Mouse (Mus musculus): Measurements from ENCODE around the gene Slc2a8. TPM values are rescaled to one million over a fixed set of nuclear protein-coding genes. Genes with fewer than 3 reads are reported as not detected.
"Not testable (repeated sequence)": the region's sequence is repeated elsewhere in the genome, so short reads cannot be mapped to it uniquely, and the experiment has no call there.

Slc2a8 gene
- total RNA-seq (2022): 10 to 100 TPM; 15.2 to 20.2 (median 17.1) TPM

DNA sequence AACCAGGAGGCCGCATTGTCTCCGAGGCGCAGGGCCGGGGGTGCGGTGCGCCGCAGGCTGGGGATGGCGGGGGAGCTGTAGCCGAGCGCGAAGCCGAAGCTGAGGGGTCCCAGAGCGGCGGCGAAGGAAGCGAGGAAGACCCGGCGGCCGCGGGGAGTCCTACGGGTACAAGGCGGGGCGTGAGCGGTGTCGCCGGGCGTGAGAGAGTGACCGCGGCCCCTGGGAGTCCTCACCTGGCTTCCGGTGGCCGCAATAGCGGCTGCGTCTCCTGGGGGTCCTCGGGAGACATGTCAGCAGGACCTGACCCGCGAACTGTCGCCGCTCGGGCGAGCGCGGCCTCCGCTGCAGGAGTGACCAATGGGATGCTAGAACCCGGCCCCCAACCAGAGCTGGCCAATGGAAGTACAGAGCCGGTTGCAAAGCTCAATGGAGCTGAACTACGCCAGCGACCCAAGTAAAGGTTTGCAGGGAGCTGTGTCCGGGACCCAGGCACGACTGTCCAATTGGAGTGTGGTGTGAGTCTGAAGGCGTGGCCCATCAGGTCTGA lies at the start of gene Slc2a8:
Gene Slc2a8 (minus strand): TSS at position 359 of the 547 bp plus-strand sequence.
- peak; percentile 94 for DNase-seq (ENCODE audit: low spot score)

DNA sequence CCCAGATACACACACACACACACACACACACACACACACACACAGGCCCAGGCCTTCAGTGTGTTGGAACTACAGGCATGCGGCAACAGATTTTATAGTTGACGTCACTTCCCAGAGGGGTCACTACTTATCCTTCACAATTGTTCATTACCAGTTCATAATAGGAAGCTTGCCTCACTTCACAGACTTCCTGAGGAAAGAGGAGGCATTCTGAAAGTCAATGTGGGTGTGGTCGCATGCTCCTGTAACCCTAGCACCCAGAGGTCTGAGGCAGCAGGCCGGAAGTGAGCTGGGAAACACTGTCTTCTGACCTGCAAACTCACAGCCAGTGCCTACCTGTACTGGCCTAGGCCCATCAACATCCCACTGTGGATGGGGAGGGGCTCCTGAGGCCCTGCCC lies 43.2 kb upstream of the Slc2a8 start:
- DNase-seq (ENCODE audit: low spot score): no peak

DNA sequence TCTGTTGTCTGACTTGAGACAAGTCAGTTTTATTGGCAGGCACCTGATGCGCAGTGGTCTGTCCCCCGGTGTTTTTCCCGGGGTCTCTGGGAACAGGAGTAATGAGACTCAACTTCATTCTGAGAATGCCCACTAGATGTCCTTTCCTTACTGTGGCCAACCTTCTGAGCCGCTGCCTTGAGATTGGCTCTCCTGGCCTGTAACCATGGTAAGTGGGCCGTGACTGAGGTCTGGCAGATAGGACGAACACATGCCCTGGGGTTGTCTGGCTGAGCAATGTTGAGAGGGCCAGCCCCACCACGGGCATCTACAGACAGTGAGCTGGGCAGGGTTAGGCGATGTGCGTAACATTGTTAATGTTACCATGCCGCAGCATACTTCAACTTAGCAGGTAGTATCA lies 42.7 kb upstream of the Slc2a8 start:
- DNase-seq (ENCODE audit: low spot score): no peak

- DNase-seq (ENCODE audit: low spot score): no peak
Observed at GRCm38 (mm10) chr2:33022846-33023245, 41.0 kb upstream of the Slc2a8 start.

- DNase-seq (ENCODE audit: low spot score): peak; percentile 19
Observed at GRCm38 (mm10) chr2:33018026-33018425, 36.1 kb upstream of the Slc2a8 start.

- DNase-seq (ENCODE audit: low spot score): no peak
Observed at GRCm38 (mm10) chr2:33017191-33017590, 35.3 kb upstream of the Slc2a8 start.

GRCm38 (mm10) chr2:33014877-33015276 lies 33.0 kb upstream of the Slc2a8 start:
- DNase-seq (ENCODE audit: low spot score): no peak

DNA sequence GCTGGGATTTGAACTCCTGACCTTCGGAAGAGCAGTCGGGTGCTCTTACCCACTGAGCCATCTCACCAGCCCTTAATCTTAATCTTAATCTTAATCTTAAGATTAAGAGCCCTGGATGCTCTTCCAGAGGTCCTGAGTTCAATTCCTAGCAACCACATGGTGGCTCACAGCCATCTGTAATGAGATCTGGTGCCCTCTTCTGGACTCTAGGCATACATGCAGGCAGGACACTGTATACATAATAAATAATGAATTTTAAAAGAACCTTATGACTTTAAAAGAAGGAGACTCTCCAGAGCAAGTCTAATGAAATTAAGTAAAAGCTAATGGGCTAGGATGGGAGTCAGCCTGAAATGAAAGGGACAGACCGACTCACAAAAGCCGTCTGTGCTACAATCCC lies 27.2 kb upstream of the Slc2a8 start:
- not testable (repeated sequence) for DNase-seq (ENCODE audit: low spot score)

- no peak for DNase-seq (ENCODE audit: low spot score)
Observed at GRCm38 (mm10) chr2:33005041-33005440, 23.2 kb upstream of the Slc2a8 start.

DNA sequence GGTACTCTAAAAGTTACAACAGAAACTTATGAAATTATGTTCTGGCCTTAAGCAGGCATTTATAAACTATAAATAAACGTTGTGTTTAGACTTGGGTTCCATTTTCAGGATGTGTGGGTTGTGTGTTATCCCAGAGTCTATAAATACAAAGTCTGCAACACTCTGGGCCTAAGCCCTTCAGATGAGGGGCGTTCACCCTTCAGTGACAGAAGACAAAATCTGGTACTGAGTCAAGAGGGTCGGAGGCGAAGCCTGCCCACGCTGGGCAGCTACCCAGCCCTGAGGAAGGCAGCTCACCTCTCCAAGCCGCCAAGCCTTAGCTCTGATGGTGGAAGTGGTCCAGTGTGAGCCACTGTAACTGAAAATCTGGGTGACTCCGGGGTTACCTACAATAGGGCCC lies 20.3 kb upstream of the Slc2a8 start:
- no peak for DNase-seq (ENCODE audit: low spot score)

GRCm38 (mm10) chr2:32999752-33000151 lies 17.9 kb upstream of the Slc2a8 start:
- DNase-seq (ENCODE audit: low spot score): no peak

DNA sequence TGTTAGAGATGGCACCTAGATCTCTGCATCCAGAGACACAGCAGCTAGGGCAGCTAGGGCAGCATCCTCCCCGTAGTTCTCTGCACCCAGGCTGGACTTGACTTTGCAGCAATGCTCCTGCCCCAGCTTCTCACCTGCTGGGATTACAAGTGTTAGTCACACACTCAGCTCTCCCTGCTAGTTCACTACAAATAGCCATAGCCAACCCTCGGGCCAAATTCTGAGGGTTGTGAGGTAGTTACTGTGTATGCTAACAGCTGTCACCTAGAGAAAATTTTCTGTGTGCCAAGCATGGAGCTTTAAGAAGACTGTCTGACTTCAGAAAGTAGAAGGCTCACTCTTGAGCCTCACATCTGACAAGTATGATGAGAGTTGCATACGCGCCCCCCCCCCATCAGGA lies 15.9 kb upstream of the Slc2a8 start:
- DNase-seq (ENCODE audit: low spot score): no peak

- DNase-seq (ENCODE audit: low spot score): no peak
Observed at GRCm38 (mm10) chr2:32997081-32997480, 15.2 kb upstream of the Slc2a8 start.

DNA sequence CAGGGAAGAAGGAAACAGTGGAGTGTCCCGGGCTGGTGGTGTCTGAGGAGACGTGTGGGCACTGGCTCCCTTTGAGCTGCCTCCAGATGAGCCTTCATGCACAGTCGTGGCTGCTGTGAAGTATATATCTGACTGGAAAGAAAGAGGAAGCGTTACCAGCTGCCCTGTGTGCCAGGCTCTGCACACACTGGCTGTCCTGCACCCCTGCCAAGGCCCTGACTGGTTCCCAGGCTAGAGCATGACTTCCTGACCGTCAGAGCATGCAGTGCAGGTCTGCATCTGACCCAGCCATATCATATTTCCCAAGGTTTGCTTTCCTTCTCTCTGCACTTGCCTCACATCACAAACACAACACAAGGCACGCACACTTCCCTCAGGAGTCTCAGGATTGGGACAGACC lies 10.2 kb upstream of the Slc2a8 start:
- DNase-seq (ENCODE audit: low spot score): no peak

DNA sequence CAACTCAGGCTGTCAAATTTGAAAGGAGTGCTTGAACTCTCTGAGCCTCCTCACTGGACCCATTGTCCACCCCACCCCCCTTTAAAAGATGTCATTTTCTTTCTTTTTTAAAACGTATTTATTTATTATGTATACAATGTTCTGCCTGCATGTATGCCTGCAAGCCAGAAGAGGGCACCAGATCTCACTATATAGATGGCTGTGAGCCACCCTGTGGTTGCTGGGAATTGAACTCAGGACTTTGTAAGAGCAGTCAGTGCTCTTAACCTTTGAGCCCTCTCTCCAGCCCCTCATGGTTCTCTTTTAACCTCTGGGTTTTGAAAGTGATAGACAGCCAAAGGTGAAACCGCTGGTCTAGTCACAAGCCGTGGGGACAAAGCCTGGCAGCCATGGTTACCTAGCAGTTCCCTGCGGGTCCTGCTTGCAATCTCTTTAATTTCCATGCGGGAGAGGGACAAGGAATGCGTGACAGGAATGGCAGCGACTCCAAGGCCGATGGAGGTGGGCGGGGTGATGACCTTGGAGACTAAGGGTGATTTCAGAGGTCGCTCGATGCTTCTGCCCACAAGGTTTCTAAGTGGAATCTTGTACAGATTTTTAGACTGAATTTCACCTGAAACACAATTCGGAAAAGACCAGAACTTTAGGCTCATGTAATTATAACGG lies 8.4 kb upstream of the Slc2a8 start:
- DNase-seq (ENCODE audit: low spot score): no peak

GRCm38 (mm10) chr2:32989376-32989775 lies 7.5 kb upstream of the Slc2a8 start:
- no peak for DNase-seq (ENCODE audit: low spot score)

DNA sequence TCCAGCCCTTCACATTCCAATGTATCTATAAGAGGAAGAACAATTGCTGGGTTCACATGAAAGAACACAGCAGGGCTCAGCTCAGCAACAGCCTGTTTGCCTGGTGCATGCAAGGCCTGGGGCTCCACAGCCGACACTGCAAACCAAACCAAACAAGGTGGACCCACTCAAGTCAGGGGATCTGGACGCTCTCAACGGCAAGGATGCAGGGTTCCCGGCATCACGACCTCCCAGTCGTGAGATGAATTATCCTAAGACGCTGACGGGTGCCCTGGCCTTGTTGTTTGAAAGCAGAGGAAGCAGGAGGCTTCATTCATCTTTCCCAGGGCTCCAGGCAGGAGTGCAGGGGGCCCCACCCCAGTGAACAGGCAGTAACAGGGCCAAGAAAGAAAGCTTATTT lies 4.0 kb upstream of the Slc2a8 start:
- DNase-seq (ENCODE audit: low spot score): no peak

DNA sequence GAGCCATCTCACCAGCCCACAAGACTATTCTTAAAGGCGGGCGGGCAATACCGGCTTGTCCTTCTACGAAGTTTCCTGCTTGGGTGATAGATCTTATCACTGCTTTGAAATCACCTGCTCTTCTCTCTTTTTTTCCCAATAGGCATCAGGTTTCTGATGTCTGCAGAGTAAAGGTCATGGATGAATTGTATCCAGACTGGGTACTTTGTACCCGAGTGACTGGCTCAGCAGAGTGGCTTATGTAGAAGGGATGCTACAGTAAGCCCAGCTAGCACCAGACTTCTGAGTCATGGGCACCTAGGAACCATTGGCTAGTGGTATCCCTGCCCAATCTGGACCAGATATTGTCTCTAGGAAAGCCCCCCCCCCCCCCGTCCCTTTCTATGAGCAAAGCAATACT lies 1.7 kb upstream of the Slc2a8 start:
- DNase-seq (ENCODE audit: low spot score): no peak

DNA sequence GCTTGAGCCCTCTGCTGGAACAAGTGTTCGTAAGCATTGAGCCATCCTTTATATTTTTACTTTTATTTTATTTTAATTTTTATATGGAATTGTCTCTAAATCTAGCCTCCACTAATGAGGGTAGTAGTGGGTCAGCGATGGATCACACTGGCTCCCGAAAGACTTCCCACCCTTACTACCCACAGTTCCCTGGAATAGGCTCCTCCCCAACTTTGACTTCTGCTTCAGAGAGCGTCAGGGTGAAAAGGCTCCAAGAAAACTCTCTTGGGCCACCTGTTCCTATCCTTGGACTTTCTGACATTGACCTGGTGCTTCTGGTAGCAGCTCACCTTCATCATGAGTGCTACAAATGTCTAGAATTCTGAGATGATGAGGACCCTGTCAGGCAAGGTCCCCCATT lies 817 bp upstream of the Slc2a8 start:
- no peak for DNase-seq (ENCODE audit: low spot score)

- no peak for DNase-seq (ENCODE audit: low spot score)
Observed at GRCm38 (mm10) chr2:32981281-32981680, 602 bp downstream of the Slc2a8 start.

GRCm38 (mm10) chr2:32979675-32980074 lies 2.2 kb downstream of the Slc2a8 start:
- DNase-seq (ENCODE audit: low spot score): no peak

DNA sequence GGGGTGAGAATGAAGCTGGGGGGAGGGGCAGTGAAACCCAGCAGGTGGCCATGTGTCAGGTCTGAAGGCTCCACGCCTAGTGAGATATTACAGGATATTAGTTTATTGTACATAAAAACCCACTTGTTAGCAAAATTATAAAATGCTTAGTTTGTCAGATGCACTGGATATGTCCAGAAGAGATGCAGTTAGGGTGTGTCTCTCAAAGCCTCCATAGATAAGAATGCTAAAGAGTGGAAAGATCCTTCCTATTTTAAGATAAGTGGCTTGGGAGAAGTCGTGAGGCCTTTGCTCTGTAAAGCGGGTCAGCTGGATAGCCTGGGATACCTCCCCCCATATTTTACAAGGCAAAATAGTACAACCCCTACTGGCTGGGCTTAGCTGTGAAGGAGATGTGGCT lies 3.2 kb downstream of the Slc2a8 start:
- DNase-seq (ENCODE audit: low spot score): no peak

- no peak for DNase-seq (ENCODE audit: low spot score)
Observed at GRCm38 (mm10) chr2:32977114-32977513, 4.8 kb downstream of the Slc2a8 start.

- no peak for DNase-seq (ENCODE audit: low spot score)
Observed at GRCm38 (mm10) chr2:32974216-32974615, 7.7 kb downstream of the Slc2a8 start.
